Mouse (Mus musculus) E14TG2a.4 (cell line): Measurements from ENCODE around the gene Fhit.

Source experiments
- CTCF ChIP-seq: conservative IDR thresholded peaks from 2 replicates; pipeline ENCODE4 v1.5.1; 2014; ENCODE audit warnings: low read length
- NANOG ChIP-seq: IDR thresholded peaks from 2 replicates; pipeline ENCODE4 v1.6.1; 2014; ENCODE audit warnings: borderline replicate concordance, low read length, mixed read lengths
- POU5F1 ChIP-seq: IDR thresholded peaks from 2 replicates; pipeline ENCODE4 v1.6.1; 2014; ENCODE audit warnings: low read length, borderline replicate concordance

DNA sequence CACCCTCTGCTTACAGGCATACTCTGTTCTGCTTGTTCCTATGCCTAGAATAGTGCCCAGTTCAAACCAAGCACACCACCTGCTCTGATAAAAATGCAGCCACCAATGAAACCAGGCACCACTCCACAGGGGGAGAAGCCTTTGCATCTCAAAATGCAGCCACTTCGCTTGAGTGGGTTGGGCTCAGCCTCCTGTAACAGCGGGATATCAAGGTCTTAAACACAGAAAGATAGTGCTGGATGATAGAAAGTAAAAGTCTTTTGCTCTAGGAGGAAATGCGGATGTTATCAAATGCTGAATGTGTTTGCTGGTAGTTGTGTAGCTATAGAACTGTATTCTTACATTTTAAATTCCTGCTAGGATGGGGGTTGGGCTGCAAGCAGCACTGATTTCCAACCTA is 140.4 kb downstream of the Fhit start:
- TF ChIP-seq CTCF (no peak), POU5F1 (no peak), NANOG (no peak)
